Mouse (Mus musculus) neural tube, embryonic 15.5 days (tissue): ENCODE measurements around the gene Bicc1. TPM values are rescaled to one million over a fixed set of nuclear protein-coding genes. Genes with fewer than 3 reads are reported as not detected.

ENCODE experiments used
- ATAC-seq: fragments of 200-750 bp; cut with Nextera tagmentation; 2 replicates; pipeline ENCODE4 v1.8.0; 2017; ENCODE audit warnings: mild to moderate bottlenecking, moderate TSS enrichment, moderate library complexity; ENCODE audit not compliant: low FRiP score
- H3K27ac ChIP-seq: fragments of 300-500 bp; sonication (generic); replicated peaks from 2 replicates; pipeline ENCODE4 v1.5.1; 2015; ENCODE audit warnings: mild to moderate bottlenecking, inconsistent platforms
- H3K27me3 ChIP-seq: fragments of 300-500 bp; sonication (generic); replicated peaks from 2 replicates; pipeline ENCODE4 v1.6.1; 2015; ENCODE audit warnings: inconsistent platforms
- H3K36me3 ChIP-seq: fragments of 300-500 bp; sonication (generic); 2 replicates; pipeline ENCODE4 v1.6.1; 2015; ENCODE audit warnings: inconsistent platforms
- H3K4me1 ChIP-seq: fragments of 300-500 bp; sonication (generic); 2 replicates; pipeline ENCODE4 v1.6.1; 2015; ENCODE audit warnings: inconsistent platforms
- H3K4me2 ChIP-seq: fragments of 300-500 bp; sonication (generic); 2 replicates; pipeline ENCODE4 v1.6.1; 2015; ENCODE audit warnings: inconsistent platforms, mild to moderate bottlenecking, moderate library complexity
- H3K4me3 ChIP-seq: fragments of 300-500 bp; sonication (generic); replicated peaks from 2 replicates; pipeline ENCODE4 v1.5.1; 2015; ENCODE audit warnings: mild to moderate bottlenecking, inconsistent platforms
- H3K9ac ChIP-seq: fragments of 300-500 bp; sonication (generic); replicated peaks from 2 replicates; pipeline ENCODE4 v1.6.1; 2015; ENCODE audit warnings: mild to moderate bottlenecking, inconsistent platforms
- H3K9me3 ChIP-seq: fragments of 300-500 bp; sonication (generic); replicated peaks from 2 replicates; pipeline ENCODE4 v1.6.1; 2016; ENCODE audit warnings: inconsistent platforms
- WGBS: fragments of 180-500 bp; shearing (Covaris S2); methylation state at CpG from one replicate; pipeline ENCODE4 v1.1.7; 2015; ENCODE audit warnings: mixed read lengths; 5-methylcytosine and 5-hydroxymethylcytosine counted together
- polyA plus RNA-seq: library from polyadenylated mRNA; unstranded; fragments of >200 nt; fragmentation: Nextera tagmentation; extraction: Ambion mirVana; gene quantifications from 2 replicates; pipeline ENCODE4 v1.2.1, GENCODE M21; 2015

Gene Bicc1
- polyA plus RNA-seq, 1 experiment from 2014 or later = 5.8 TPM

DNA sequence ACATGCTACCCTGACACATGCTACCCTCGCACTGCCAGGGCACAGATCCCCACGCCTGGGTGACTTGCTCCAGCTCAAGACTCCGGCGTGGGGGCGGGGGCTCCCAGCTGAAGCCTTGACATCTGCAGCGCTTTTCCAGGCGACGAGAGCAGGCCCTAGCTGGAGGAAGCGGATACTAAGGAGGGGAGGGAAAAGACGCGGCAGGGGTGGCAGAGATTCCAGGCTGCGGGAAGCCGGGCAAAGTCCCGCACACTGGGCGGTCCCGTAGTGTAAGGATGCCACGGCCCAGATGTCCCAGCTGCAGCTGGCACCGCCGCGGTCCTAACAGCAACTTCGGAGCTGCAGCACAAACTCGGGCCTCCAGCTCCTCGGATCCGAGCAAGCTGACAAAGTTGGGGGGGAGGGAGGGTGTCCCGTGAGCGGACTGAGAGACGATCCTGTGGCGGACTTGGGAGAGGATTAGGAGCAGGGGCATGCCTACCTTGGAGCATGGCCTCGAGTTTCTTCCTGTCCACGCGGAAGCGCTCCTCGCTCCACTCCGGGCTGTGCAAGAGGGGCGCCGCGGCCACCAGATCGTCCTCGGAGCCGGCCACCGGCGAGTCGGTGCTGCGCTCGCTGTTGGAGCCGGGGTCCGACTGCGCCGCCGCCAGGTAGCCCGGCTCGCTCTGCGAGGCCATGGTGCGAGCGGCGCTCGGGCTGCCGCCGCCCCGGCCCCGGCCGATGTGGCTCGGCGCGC lies 392 bp downstream of the Bicc1 start:
- whole genome bisulfite sequencing = under 1% methylated on average over 61 of the region's 65 CpGs
- Histone ChIP-seq H3K36me3 (no peaks in the 10 kb centered on the region), H3K4me3 (peak overlapping the region; percentile 73), H3K4me2 (peak overlapping the region; percentile 99), H3K27ac (no peak overlapping the region; the same call in 1 of the 2 replicates), H3K9ac (peak overlapping the region; percentile 68), H3K4me1 (peaks cover 11% of the 10 kb centered on the region), H3K9me3 (no peaks in the 10 kb centered on the region), H3K27me3 (peaks cover 10% of the 10 kb centered on the region)
- ATAC-seq = peak; percentile 86

DNA sequence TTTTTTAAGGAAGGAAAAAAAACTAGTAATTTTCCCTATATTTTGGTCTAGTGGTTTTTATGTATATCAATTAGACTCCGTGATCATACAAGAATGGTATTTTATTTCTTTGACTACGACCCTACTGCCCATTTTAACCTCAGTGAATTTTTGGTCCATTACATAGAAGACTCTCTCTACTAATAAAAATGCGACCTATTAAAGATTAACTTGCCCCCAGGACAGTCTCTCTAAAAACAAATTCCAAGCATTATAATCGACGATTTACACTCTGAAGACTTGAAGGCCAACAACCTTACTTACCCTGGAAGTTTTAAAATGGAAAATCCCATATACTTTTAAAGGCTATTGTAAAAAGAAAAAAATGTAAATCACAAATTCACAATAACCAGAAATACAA lies 2.9 kb downstream of the Bicc1 start:
- no peak overlapping the region for H3K4me3 ChIP-seq
- no peak for ATAC-seq
- no peak overlapping the region for H3K4me2 ChIP-seq
- H3K27ac ChIP-seq = no peak overlapping the region
- H3K27me3 ChIP-seq = peaks cover 10% of the 10 kb centered on the region
- 81% methylated on average over 5 of the region's 5 CpGs for WGBS
- no peaks in the 10 kb centered on the region for H3K36me3 ChIP-seq
- H3K9me3 ChIP-seq = no peaks in the 10 kb centered on the region
- H3K4me1 ChIP-seq = peaks cover 11% of the 10 kb centered on the region
- H3K9ac ChIP-seq = no peak overlapping the region

GRCm38 (mm10) chr10:71153610-71154009 lies 5.9 kb downstream of the Bicc1 start:
- Histone ChIP-seq H3K27ac (no peak overlapping the region), H3K4me1 (peaks cover 5% of the 10 kb centered on the region), H3K4me3 (no peak overlapping the region), H3K4me2 (no peak overlapping the region), H3K9me3 (no peaks in the 10 kb centered on the region), H3K27me3 (peaks cover 7% of the 10 kb centered on the region; the same call in 1 of the 2 replicates), H3K9ac (no peak overlapping the region), H3K36me3 (no peaks in the 10 kb centered on the region)
- WGBS = 94% methylated on average over 6 of the region's 6 CpGs
- ATAC-seq = no peak

DNA sequence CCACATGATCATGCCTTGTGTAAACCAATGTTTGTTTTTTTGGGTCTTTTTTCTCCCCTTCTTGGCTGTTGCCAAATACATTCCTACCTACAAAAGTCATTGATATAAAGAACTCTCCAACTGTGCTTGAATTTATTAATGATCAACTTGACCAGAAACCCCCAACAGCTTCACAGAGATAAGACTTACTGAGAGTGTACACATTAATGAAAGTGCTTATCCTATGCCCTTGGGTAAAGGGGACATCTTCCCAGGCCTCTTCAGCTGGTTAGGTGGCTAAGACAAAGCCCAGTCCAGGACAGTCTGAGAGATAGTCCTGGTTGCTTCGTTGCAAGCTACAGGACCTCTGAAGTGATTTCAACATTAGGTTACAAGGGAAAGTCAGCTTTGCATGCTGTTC lies 6.4 kb downstream of the Bicc1 start:
- Histone ChIP-seq H3K4me3 (no peak overlapping the region), H3K9me3 (no peaks in the 10 kb centered on the region), H3K9ac (no peak overlapping the region), H3K4me2 (no peak overlapping the region), H3K27ac (no peak overlapping the region), H3K36me3 (no peaks in the 10 kb centered on the region), H3K27me3 (peaks cover 7% of the 10 kb centered on the region; the same call in 1 of the 2 replicates), H3K4me1 (peaks cover under 1% of the 10 kb centered on the region)
- WGBS = 91% methylated on average over 1 of the region's 1 CpGs
- no peak for ATAC-seq

DNA sequence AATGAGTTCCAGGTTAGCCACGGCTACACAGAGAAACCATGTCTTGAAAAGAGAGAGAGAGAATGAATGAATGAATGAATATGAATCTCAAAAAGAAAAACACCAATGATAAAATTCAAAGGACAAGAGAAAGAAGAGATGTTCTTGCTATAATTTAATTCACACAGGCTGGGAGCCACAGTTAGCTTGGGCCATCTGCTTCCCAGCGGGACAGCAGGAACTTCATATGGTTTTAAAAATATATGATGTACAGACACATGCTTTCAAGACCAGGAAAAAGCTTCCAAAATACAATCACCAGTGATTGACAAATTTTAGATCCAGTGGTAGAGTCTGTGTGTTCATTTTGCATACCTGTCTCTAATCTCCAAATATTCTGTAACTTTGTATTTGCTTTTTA lies 9.0 kb downstream of the Bicc1 start:
- ATAC-seq = no peak
- H3K36me3 ChIP-seq = no peaks in the 10 kb centered on the region
- H3K9ac ChIP-seq = no peak overlapping the region
- no peaks in the 10 kb centered on the region for H3K9me3 ChIP-seq
- H3K27ac ChIP-seq = no peak overlapping the region
- H3K4me2 ChIP-seq = no peak overlapping the region
- 92% methylated on average over 2 of the region's 2 CpGs for whole genome bisulfite sequencing
- no peak overlapping the region for H3K4me3 ChIP-seq
- no peaks in the 10 kb centered on the region for H3K4me1 ChIP-seq
- H3K27me3 ChIP-seq = no peaks in the 10 kb centered on the region

- H3K27ac ChIP-seq = no peak overlapping the region
- no peak overlapping the region for H3K4me3 ChIP-seq
- no peaks in the 10 kb centered on the region for H3K27me3 ChIP-seq
- no peak for ATAC-seq
- no peaks in the 10 kb centered on the region for H3K4me1 ChIP-seq
- H3K9ac ChIP-seq = no peak overlapping the region
- H3K4me2 ChIP-seq = no peak overlapping the region
- H3K9me3 ChIP-seq = no peaks in the 10 kb centered on the region
- WGBS = 88% methylated on average over 5 of the region's 5 CpGs
- H3K36me3 ChIP-seq = no peaks in the 10 kb centered on the region
These were observed 10.4 kb downstream of the Bicc1 start for GRCm38 (mm10) chr10:71148951-71149603.

DNA sequence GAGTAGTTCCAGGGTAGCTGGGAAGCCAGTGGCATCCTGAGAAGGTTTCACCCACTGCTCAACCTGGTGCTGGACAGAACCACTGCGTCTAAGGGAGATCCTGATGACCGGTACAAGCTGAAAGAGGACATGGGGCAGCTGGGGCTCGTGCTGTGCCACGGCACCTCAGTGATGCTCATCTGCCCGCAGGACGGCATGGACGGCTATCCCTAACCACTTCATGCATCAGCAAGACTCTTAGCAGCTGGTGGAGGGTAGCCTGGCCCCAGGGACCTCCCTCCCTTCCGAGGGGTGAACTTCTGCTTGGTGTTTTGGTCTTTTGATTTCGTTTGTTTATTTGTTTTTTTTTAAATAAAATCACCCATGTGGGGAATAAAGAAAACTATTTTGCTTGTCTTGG lies 11.3 kb downstream of the Bicc1 start:
- 90% methylated on average over 9 of the region's 9 CpGs for WGBS
- Histone ChIP-seq H3K27ac (no peak overlapping the region), H3K4me3 (no peak overlapping the region), H3K4me2 (no peak overlapping the region), H3K36me3 (no peaks in the 10 kb centered on the region), H3K9ac (no peak overlapping the region), H3K27me3 (no peaks in the 10 kb centered on the region), H3K4me1 (no peaks in the 10 kb centered on the region), H3K9me3 (0 out of 2 replicates have a peak, but pooled peaks cover 4% of the 10 kb centered on the region)
- ATAC-seq = no peak

- Histone ChIP-seq H3K27ac (no peak overlapping the region), H3K9ac (no peak overlapping the region), H3K4me2 (no peak overlapping the region), H3K36me3 (no peaks in the 10 kb centered on the region), H3K27me3 (no peaks in the 10 kb centered on the region), H3K4me3 (no peak overlapping the region), H3K9me3 (0 out of 2 replicates have a peak, but pooled peaks cover 4% of the 10 kb centered on the region), H3K4me1 (no peaks in the 10 kb centered on the region)
- 79% methylated on average over 15 of the region's 15 CpGs for WGBS
- no peak for ATAC-seq
These were observed 12.6 kb downstream of the Bicc1 start for GRCm38 (mm10) chr10:71146681-71147615.

DNA sequence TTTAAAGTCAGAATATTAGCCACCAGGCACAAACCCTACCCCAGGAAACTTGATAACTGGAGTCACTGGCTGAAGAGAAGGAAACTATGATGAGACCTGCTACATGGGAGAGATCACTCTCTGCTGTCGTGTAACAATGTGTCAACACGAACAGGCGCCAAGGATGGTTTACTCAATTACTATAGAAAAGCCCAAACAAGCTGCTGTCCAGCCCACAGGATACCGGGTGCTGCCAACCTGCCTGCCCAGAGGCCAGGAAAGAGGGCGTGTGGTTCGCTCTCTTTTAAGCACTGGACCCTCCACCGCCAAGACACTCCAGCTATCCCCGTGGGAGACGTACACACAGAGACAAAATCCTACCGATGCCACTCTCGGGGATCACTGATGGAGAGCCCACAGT lies 13.7 kb downstream of the Bicc1 start:
- no peaks in the 10 kb centered on the region for H3K27me3 ChIP-seq
- 0 out of 2 replicates have a peak, but pooled peaks cover 4% of the 10 kb centered on the region for H3K9me3 ChIP-seq
- ATAC-seq = no peak
- H3K27ac ChIP-seq = no peak overlapping the region
- no peak overlapping the region for H3K4me2 ChIP-seq
- no peaks in the 10 kb centered on the region for H3K36me3 ChIP-seq
- 76% methylated on average over 11 of the region's 11 CpGs for WGBS
- no peaks in the 10 kb centered on the region for H3K4me1 ChIP-seq
- H3K9ac ChIP-seq = no peak overlapping the region
- no peak overlapping the region for H3K4me3 ChIP-seq

- Histone ChIP-seq H3K4me2 (no peak overlapping the region), H3K4me1 (no peaks in the 10 kb centered on the region), H3K27ac (no peak overlapping the region), H3K36me3 (no peaks in the 10 kb centered on the region), H3K9ac (no peak overlapping the region), H3K9me3 (0 out of 2 replicates have a peak, but pooled peaks cover 4% of the 10 kb centered on the region), H3K4me3 (no peak overlapping the region), H3K27me3 (no peaks in the 10 kb centered on the region)
- ATAC-seq = no peak
- WGBS = 92% methylated on average over 4 of the region's 4 CpGs
These were observed 15.3 kb downstream of the Bicc1 start for GRCm38 (mm10) chr10:71144191-71144590.

GRCm38 (mm10) chr10:71142568-71142967 lies 16.9 kb downstream of the Bicc1 start:
- Histone ChIP-seq H3K4me1 (no peaks in the 10 kb centered on the region), H3K9ac (no peak overlapping the region), H3K27ac (no peak overlapping the region), H3K4me3 (no peak overlapping the region), H3K27me3 (no peaks in the 10 kb centered on the region), H3K4me2 (no peak overlapping the region), H3K9me3 (0 out of 2 replicates have a peak, but pooled peaks cover 4% of the 10 kb centered on the region), H3K36me3 (no peaks in the 10 kb centered on the region)
- ATAC-seq = no peak
- WGBS = 94% methylated on average over 2 of the region's 2 CpGs
